Mouse (Mus musculus): ENCODE results near the gene Sfxn5.

Gene Sfxn5

GRCm38 (mm10) chr6:85363906-85364260, 30.7 kb upstream of the Sfxn5 start:
- no peak for DNase-seq

- DNase-seq: no peak
Observed at GRCm38 (mm10) chr6:85363231-85363905, 30.1 kb upstream of the Sfxn5 start.

- no peak for DNase-seq
Observed at GRCm38 (mm10) chr6:85362610-85363009, 29.4 kb upstream of the Sfxn5 start.

GRCm38 (mm10) chr6:85360311-85360710, 27.1 kb upstream of the Sfxn5 start:
- peak; percentile 89 to 95 for DNase-seq

- DNase-seq: peak in 1 of 2 experiments; percentile 39
Observed at GRCm38 (mm10) chr6:85358877-85359276, 25.7 kb upstream of the Sfxn5 start.

GRCm38 (mm10) chr6:85356682-85357465, 23.7 kb upstream of the Sfxn5 start:
- DNase-seq: no peak

GRCm38 (mm10) chr6:85355753-85356152, 22.5 kb upstream of the Sfxn5 start:
- no peak for DNase-seq

- DNase-seq: no peak
Observed at GRCm38 (mm10) chr6:85354709-85355108, 21.5 kb upstream of the Sfxn5 start.

- no peak for DNase-seq
Observed at GRCm38 (mm10) chr6:85353706-85354105, 20.5 kb upstream of the Sfxn5 start.

GRCm38 (mm10) chr6:85350157-85350556, 16.9 kb upstream of the Sfxn5 start:
- no peak for DNase-seq

GRCm38 (mm10) chr6:85349246-85349645, 16.0 kb upstream of the Sfxn5 start:
- DNase-seq: peak; percentile 54 to 77

GRCm38 (mm10) chr6:85348133-85348532, 14.9 kb upstream of the Sfxn5 start:
- no peak for DNase-seq

- peak; percentile 92 to 94 for DNase-seq
Observed at GRCm38 (mm10) chr6:85346028-85346634, 12.9 kb upstream of the Sfxn5 start.

GRCm38 (mm10) chr6:85344929-85345328, 11.7 kb upstream of the Sfxn5 start:
- DNase-seq: no peak

- no peak for DNase-seq
Observed at GRCm38 (mm10) chr6:85343027-85343426, 9.8 kb upstream of the Sfxn5 start.

GRCm38 (mm10) chr6:85341814-85342501, 8.7 kb upstream of the Sfxn5 start:
- DNase-seq: no peak

GRCm38 (mm10) chr6:85340184-85340583, 7.0 kb upstream of the Sfxn5 start:
- DNase-seq: no peak

- DNase-seq: peak; percentile 80
Observed at GRCm38 (mm10) chr6:85339273-85339901, 6.2 kb upstream of the Sfxn5 start.

GRCm38 (mm10) chr6:85336944-85337343, 3.7 kb upstream of the Sfxn5 start:
- DNase-seq: no peak

- no peak for DNase-seq
Observed at GRCm38 (mm10) chr6:85335352-85335751, 2.1 kb upstream of the Sfxn5 start.

GRCm38 (mm10) chr6:85334851-85335250, 1.6 kb upstream of the Sfxn5 start:
- no peak for DNase-seq

GRCm38 (mm10) chr6:85334251-85334650, 1.0 kb upstream of the Sfxn5 start:
- DNase-seq: no peak

- no peak for DNase-seq
Observed at GRCm38 (mm10) chr6:85333732-85334131, 510 bp upstream of the Sfxn5 start.
